Mouse (Mus musculus): ENCODE results near the gene Slamf9. TPM values are rescaled to one million over a fixed set of nuclear protein-coding genes. Genes with fewer than 3 reads are reported as not detected.

The Slamf9 gene
- polyA plus RNA-seq, 1 experiment from 2014 or later: 5.3 TPM

DNA sequence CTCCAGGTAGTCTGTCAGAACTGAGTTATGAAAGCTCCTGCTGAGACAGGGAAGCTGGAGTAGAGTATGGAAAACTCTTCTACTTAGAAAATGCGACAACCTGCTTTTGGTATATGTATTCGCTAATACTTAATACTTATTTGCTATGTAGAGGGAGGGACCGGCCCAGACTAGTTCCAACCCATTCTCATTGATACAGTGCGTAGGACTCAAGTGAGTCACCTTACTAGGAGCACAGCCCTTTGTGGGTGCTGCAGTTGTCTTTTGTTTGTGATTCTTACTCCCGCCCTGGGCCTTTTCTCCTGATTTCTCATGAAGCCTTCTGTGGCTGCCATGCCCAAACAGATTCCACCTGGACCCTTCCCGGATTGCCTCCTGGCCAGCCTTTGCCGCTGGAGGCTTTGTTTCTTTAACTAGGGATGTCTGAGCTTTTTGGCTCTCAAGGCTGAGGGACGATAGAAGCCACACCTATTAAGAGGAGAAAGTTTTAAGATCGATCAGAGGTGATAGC is 33.2 kb upstream of the Slamf9 start:
- no peak overlapping the region for H3K9ac ChIP-seq (replicated peaks; ENCODE audit: low read depth)
- DNase-seq (ENCODE audit: low spot score): no peak
- no peaks in the 10 kb centered on the region for H3K27me3 ChIP-seq (replicated peaks; ENCODE audit: insufficient read depth, low read length)
- no peak overlapping the region for H3K4me2 ChIP-seq (replicated peaks; ENCODE audit: low read depth, low read length)
- TF ChIP-seq CTCF (IDR thresholded peaks at IDR 0.05) (no peak), EP300 (IDR thresholded peaks at IDR 0.05) (no peak)
- no peak overlapping the region for H3K27ac ChIP-seq (ENCODE audit: low read length)
- ATAC-seq: no peak
- no peaks in the 10 kb centered on the region for H3K4me1 ChIP-seq (ENCODE audit: insufficient read depth, low read depth, low read length)
- 78% methylated on average over 9 of the region's 9 CpGs for WGBS
- no peak overlapping the region for H3K4me3 ChIP-seq (ENCODE audit: low read depth, low read length)
- no peaks in the 10 kb centered on the region for H3K9me3 ChIP-seq (ENCODE audit: low read length)
- no peaks in the 10 kb centered on the region for H3K36me3 ChIP-seq (ENCODE audit: insufficient read depth, low read length)

DNA sequence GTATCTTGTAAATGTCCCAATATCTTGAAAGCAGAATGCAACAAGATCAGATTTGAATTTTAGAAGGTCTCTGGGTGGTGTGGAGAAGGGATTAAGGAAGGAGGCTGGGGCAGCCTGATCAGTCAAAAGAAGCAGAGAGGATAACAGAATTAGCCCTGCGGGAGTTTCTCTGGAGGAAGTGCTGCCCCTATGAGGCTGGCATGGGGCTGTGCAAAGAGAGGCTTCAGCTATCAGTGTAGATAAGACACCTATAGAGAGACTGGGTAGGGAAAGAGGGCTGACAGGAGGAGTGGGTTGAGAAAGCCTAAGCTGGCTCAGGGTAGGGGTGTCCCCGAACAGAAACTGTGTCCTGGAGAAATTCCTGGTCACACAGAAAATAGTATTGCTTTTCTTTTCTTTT is 24.9 kb upstream of the Slamf9 start:
- Histone ChIP-seq H3K4me2 (replicated peaks; ENCODE audit: low read depth, low read length) (no peak overlapping the region), H3K36me3 (ENCODE audit: insufficient read depth, low read length) (no peaks in the 10 kb centered on the region), H3K4me1 (ENCODE audit: insufficient read depth, low read depth, low read length) (no peaks in the 10 kb centered on the region), H3K27me3 (replicated peaks; ENCODE audit: insufficient read depth, low read length) (no peaks in the 10 kb centered on the region), H3K9ac (replicated peaks; ENCODE audit: low read depth) (no peak overlapping the region), H3K4me3 (ENCODE audit: low read depth, low read length) (no peak overlapping the region), H3K9me3 (ENCODE audit: low read length) (no peaks in the 10 kb centered on the region), H3K27ac (ENCODE audit: low read length) (no peak overlapping the region)
- no peak for DNase-seq (ENCODE audit: low spot score)
- TF ChIP-seq EP300 (IDR thresholded peaks at IDR 0.05) (no peak), CTCF (IDR thresholded peaks at IDR 0.05) (0 out of 2 replicates have a peak, but pooled peaks have one; percentile 13)
- WGBS: 23% methylated on average over 2 of the region's 2 CpGs
- no peak for ATAC-seq

DNA sequence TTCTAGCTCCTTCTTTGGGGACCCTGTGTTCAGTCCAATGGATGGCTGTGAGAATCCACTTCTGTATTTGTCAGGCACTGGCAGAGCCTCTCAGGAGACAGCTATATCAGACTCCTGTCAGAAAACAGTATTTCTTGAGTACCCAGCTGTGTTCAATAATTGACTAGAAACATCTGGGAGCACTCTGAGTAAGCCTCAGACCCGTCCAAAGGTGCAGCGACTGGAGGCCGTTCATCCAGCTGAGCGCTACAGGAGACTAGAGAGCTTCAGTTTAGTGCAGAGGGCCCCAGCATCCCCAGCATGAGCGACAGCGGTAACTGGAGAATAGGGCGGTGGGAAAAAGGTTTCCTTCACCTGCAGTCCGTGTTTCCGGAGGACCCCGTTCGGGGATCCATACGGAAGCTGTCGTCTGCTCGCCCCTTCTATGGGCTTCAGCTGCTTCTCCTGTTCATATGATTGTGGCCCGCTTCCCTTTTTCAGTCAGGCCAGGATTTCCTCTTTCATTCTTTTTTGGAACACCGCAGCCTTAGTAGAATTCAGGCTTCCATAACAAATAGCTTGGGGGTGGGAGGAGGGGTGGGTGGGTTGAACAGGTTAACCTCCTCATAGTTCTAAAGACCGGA is 24.2 kb upstream of the Slamf9 start:
- Histone ChIP-seq H3K4me2 (replicated peaks; ENCODE audit: low read depth, low read length) (no peak overlapping the region), H3K9me3 (ENCODE audit: low read length) (no peaks in the 10 kb centered on the region), H3K4me1 (ENCODE audit: insufficient read depth, low read depth, low read length) (no peaks in the 10 kb centered on the region), H3K9ac (replicated peaks; ENCODE audit: low read depth) (no peak overlapping the region), H3K27ac (ENCODE audit: low read length) (no peak overlapping the region), H3K36me3 (ENCODE audit: insufficient read depth, low read length) (no peaks in the 10 kb centered on the region), H3K27me3 (replicated peaks; ENCODE audit: insufficient read depth, low read length) (no peaks in the 10 kb centered on the region), H3K4me3 (ENCODE audit: low read depth, low read length) (no peak overlapping the region)
- no peak for ATAC-seq
- 28% methylated on average over 17 of the region's 17 CpGs for WGBS
- DNase-seq (ENCODE audit: low spot score): no peak
- no peak for TF ChIP-seq EP300 (IDR thresholded peaks at IDR 0.05)
- TF ChIP-seq CTCF (IDR thresholded peaks at IDR 0.05): no peak

DNA sequence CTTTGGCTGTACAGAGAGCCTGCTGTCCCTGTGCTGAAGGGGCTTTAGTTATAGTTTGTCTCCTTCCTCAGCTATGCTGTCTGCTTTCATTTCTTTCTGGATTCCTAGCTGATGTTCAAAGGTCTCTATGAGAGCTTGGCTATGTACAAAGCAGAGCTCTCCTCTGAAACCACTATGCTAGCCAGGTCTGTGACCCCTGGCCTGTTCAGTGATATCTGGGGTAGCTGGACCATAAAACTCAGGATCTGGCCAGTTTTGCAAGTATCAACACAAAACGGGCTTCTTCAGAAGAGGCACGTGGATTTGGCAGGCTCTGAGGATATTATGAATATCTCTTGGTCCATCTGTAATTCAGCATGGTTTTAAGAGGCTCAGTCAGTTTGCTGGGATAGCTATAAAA is 22.2 kb upstream of the Slamf9 start:
- H3K9ac ChIP-seq (replicated peaks; ENCODE audit: low read depth): no peak overlapping the region
- no peaks in the 10 kb centered on the region for H3K36me3 ChIP-seq (ENCODE audit: insufficient read depth, low read length)
- no peaks in the 10 kb centered on the region for H3K4me1 ChIP-seq (ENCODE audit: insufficient read depth, low read depth, low read length)
- WGBS: 65% methylated on average over 2 of the region's 2 CpGs
- no peaks in the 10 kb centered on the region for H3K27me3 ChIP-seq (replicated peaks; ENCODE audit: insufficient read depth, low read length)
- no peak overlapping the region for H3K4me3 ChIP-seq (ENCODE audit: low read depth, low read length)
- no peak overlapping the region for H3K4me2 ChIP-seq (replicated peaks; ENCODE audit: low read depth, low read length)
- H3K9me3 ChIP-seq (ENCODE audit: low read length): no peaks in the 10 kb centered on the region
- TF ChIP-seq EP300 (IDR thresholded peaks at IDR 0.05): no peak
- TF ChIP-seq CTCF (IDR thresholded peaks at IDR 0.05): no peak
- no peak overlapping the region for H3K27ac ChIP-seq (ENCODE audit: low read length)
- ATAC-seq: no peak
- no peak for DNase-seq (ENCODE audit: low spot score)

DNA sequence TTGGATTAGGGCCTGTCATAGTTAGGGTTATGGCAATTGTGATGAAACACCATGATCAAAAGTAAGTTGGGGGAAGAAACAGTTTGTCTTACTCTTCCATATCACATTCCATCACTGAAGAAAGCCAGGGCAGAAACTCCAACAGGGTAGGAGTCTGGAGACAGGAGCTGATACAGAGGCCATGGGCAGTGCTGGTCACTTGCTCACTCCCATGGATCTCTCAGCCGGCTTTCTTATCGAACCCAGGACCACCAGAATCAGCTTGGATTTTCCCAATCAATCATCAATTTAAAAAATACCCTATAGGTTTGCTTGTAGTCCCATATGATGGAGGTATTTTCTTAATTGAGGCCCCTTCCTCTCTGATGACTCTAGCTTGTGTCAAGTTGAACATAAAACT is 21.3 kb upstream of the Slamf9 start:
- Histone ChIP-seq H3K9me3 (ENCODE audit: low read length) (no peaks in the 10 kb centered on the region), H3K27ac (ENCODE audit: low read length) (no peak overlapping the region), H3K4me2 (replicated peaks; ENCODE audit: low read depth, low read length) (no peak overlapping the region), H3K9ac (replicated peaks; ENCODE audit: low read depth) (no peak overlapping the region), H3K36me3 (ENCODE audit: insufficient read depth, low read length) (no peaks in the 10 kb centered on the region), H3K4me3 (ENCODE audit: low read depth, low read length) (no peak overlapping the region), H3K27me3 (replicated peaks; ENCODE audit: insufficient read depth, low read length) (no peaks in the 10 kb centered on the region), H3K4me1 (ENCODE audit: insufficient read depth, low read depth, low read length) (no peaks in the 10 kb centered on the region)
- no peak for TF ChIP-seq CTCF (IDR thresholded peaks at IDR 0.05)
- TF ChIP-seq EP300 (IDR thresholded peaks at IDR 0.05): no peak
- ATAC-seq (no peak), DNase-seq (ENCODE audit: low spot score) (no peak)
- 89% methylated on average over 2 of the region's 2 CpGs for WGBS

DNA sequence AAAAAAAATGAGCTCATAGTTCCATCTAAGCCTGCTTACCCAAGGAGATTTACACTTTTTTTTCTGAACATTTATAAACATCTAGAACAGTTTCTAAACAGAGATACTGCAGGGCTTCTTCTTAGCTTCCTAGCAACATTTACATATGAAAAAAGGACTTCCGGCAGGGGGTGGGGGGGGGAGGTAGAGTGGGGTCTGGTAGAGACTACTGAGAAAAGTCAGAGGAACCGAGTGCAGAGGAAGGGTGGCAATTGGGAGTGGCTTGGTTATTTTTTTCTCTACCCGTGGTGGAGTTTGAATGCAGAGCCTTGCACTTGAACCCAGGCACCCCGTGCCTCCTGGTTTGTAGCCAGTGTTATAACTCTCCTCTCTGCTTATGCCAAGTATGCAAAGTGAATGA is 19.7 kb upstream of the Slamf9 start:
- no peak for TF ChIP-seq CTCF (IDR thresholded peaks at IDR 0.05)
- no peak for TF ChIP-seq EP300 (IDR thresholded peaks at IDR 0.05)
- no peaks in the 10 kb centered on the region for H3K36me3 ChIP-seq (ENCODE audit: insufficient read depth, low read length)
- no peaks in the 10 kb centered on the region for H3K9me3 ChIP-seq (ENCODE audit: low read length)
- no peak overlapping the region for H3K4me2 ChIP-seq (replicated peaks; ENCODE audit: low read depth, low read length)
- H3K4me3 ChIP-seq (ENCODE audit: low read depth, low read length): no peak overlapping the region
- WGBS: 22% methylated on average over 4 of the region's 4 CpGs
- no peaks in the 10 kb centered on the region for H3K27me3 ChIP-seq (replicated peaks; ENCODE audit: insufficient read depth, low read length)
- ATAC-seq: peak; percentile 30; the same call in 1 of the 2 replicates
- DNase-seq (ENCODE audit: low spot score): no peak
- H3K4me1 ChIP-seq (ENCODE audit: insufficient read depth, low read depth, low read length): no peaks in the 10 kb centered on the region
- no peak overlapping the region for H3K27ac ChIP-seq (ENCODE audit: low read length)
- H3K9ac ChIP-seq (replicated peaks; ENCODE audit: low read depth): no peak overlapping the region

Measured in lung, postnatal 0 days (tissue).